Mouse (Mus musculus) gastrocnemius, adult 2 months (tissue): ENCODE measurements around the gene Tomm40. TPM values are rescaled to one million over a fixed set of nuclear protein-coding genes. Genes with fewer than 3 reads are reported as not detected.
A peak's percentile ranks its signal among the peaks of the same experiment; 100 is the strongest.

Source experiments
- DNase-seq: peaks from one replicate; pipeline ENCODE4 v3.0.0; 2022
- H3K27ac ChIP-seq: fragments of 200-600 bp; 2 replicates; pipeline ENCODE4 v1.8.1; 2022; ENCODE audit warnings: mild to moderate bottlenecking
- H3K4me3 ChIP-seq: fragments of 200-600 bp; 2 replicates; pipeline ENCODE4 v1.8.1; 2022; ENCODE audit warnings: mild to moderate bottlenecking, moderate library complexity
- CTCF ChIP-seq: fragments of 200-600 bp; IDR thresholded peaks from 2 replicates; pipeline ENCODE4 v1.8.1; 2022; ENCODE audit warnings: antibody characterized with exemption, mild to moderate bottlenecking, moderate library complexity
- intact Hi-C: fragments of 180-260 bp; cut with DNase I; formaldehyde crosslinking; loops from one replicate; pipeline ENCODE4 v1.15.1; 2025
- total RNA-seq, 2 experiments: library from RNA; stranded (reverse); gene quantifications; 2 replicates each; pipeline ENCODE4 v1.2.3; 2021

Gene Tomm40
- total RNA-seq, 2 experiments from 2014 or later: 41.0 to 52.4 TPM

GRCm38 (mm10) chr7:19741329-19742031 is 26.2 kb upstream of the Tomm40 start:
- Histone ChIP-seq H3K27ac (peak overlapping the region; percentile 20; the same call in 1 of the 2 replicates), H3K4me3 (no peak overlapping the region)
- intact Hi-C loops: no loop called here
- DNase-seq: no peak
- no peak for TF ChIP-seq CTCF

DNA sequence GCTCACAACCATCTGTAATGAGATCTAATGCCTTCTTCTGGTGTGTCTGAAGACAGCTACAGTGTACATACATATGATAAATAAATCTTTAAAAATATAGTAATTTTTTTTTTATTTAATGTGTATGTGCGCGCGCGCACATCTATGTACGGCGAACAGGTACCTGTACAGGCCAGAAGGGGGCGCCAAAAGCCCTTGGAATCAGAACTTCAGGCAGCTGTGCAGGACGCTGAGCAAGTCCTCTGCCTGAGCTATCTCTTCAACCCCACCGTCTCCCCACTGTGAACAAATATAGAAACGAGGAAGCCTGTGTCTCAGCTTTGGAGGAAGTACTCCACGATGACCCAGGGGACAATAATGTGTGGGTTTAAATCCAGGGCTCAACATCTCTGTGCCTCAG is 25.0 kb upstream of the Tomm40 start:
- intact Hi-C loops: no loop called here
- Histone ChIP-seq H3K4me3 (no peak overlapping the region), H3K27ac (no peak overlapping the region)
- no peak for DNase-seq
- peak; percentile 35 for TF ChIP-seq CTCF

GRCm38 (mm10) chr7:19738771-19739170 is 23.5 kb upstream of the Tomm40 start:
- no peak for DNase-seq
- peak; percentile 38; the same call in 1 of the 2 replicates for TF ChIP-seq CTCF
- Histone ChIP-seq H3K27ac (no peak overlapping the region), H3K4me3 (no peak overlapping the region)
- intact Hi-C loops: no loop called here

GRCm38 (mm10) chr7:19736389-19737057 is 21.3 kb upstream of the Tomm40 start:
- no peak overlapping the region for H3K27ac ChIP-seq
- no peak for DNase-seq
- no peak for TF ChIP-seq CTCF
- no peak overlapping the region for H3K4me3 ChIP-seq
- intact Hi-C loops: no loop called here

- no peak for DNase-seq
- no peak for TF ChIP-seq CTCF
- intact Hi-C loops: no loop called here
- Histone ChIP-seq H3K4me3 (no peak overlapping the region), H3K27ac (peak overlapping the region; percentile 28; the same call in 1 of the 2 replicates)
Measured at GRCm38 (mm10) chr7:19734178-19734666, 19.0 kb upstream of the Tomm40 start.

GRCm38 (mm10) chr7:19726541-19726940 is 11.3 kb upstream of the Tomm40 start:
- intact Hi-C loops: no loop called here
- H3K4me3 ChIP-seq: no peak overlapping the region

GRCm38 (mm10) chr7:19724167-19724566 is 8.9 kb upstream of the Tomm40 start:
- intact Hi-C loops: no loop called here
- no peak for DNase-seq
- Histone ChIP-seq H3K27ac (no peak overlapping the region), H3K4me3 (no peak overlapping the region)
- TF ChIP-seq CTCF: no peak

More at GRCm38 (mm10) chr7:19726541-19726940, 11.3 kb upstream of the Tomm40 start:
- TF ChIP-seq CTCF: no peak
- no peak for DNase-seq
- no peak overlapping the region for H3K27ac ChIP-seq

GRCm38 (mm10) chr7:19722754-19723195 is 7.5 kb upstream of the Tomm40 start:
- H3K4me3 ChIP-seq: no peak overlapping the region
- DNase-seq: peak; percentile 46
- TF ChIP-seq CTCF: no peak
- intact Hi-C loops: no loop called here
- peak overlapping the region; percentile 46 for H3K27ac ChIP-seq

GRCm38 (mm10) chr7:19719200-19719599 is 4.0 kb upstream of the Tomm40 start:
- TF ChIP-seq CTCF: no peak
- Histone ChIP-seq H3K4me3 (no peak overlapping the region), H3K27ac (no peak overlapping the region)
- intact Hi-C loops: no loop called here
- DNase-seq: no peak

DNA sequence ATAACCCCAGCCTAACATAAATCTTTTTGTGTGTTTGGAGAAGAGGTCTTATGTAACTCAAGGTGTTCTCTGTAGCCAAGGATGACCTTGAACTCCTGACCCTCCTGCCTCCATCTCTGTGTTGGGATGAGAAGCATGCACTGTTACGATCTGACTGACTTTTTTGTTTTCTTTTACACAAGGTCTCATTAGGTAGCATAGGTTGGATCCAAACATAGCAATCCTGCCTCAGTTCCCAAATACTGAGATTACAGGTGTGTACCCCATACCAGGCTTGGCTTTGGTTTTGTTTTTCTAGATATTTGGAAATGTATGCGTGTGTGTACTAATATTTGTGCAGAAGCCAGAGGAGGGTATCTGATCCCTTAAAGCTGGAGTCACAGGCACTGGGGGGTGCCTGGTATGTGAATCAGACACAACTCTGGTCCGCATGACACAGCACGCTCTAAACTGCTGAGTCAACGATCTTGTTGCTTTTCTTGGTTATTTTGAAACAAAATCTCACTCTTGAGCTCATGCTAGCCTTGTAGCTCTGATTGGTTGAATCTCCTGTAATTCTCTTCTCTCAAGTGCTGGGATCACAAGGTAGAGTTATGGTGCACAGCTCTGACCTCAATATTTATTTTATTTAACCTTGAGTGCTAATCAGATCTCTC is 3.2 kb upstream of the Tomm40 start:
- TF ChIP-seq CTCF: no peak
- Histone ChIP-seq H3K27ac (no peak overlapping the region), H3K4me3 (no peak overlapping the region)
- intact Hi-C loops: no loop called here
- no peak for DNase-seq

- TF ChIP-seq CTCF: no peak
- intact Hi-C loops: loop anchor here (2.0 kb wide), 1 partner anchor 31 kb away; no protein-coding TSS in a partner anchor
- DNase-seq: no peak
- H3K4me3 ChIP-seq: no peak overlapping the region
- H3K27ac ChIP-seq: no peak overlapping the region
Measured at GRCm38 (mm10) chr7:19717346-19717745, 2.1 kb upstream of the Tomm40 start.

DNA sequence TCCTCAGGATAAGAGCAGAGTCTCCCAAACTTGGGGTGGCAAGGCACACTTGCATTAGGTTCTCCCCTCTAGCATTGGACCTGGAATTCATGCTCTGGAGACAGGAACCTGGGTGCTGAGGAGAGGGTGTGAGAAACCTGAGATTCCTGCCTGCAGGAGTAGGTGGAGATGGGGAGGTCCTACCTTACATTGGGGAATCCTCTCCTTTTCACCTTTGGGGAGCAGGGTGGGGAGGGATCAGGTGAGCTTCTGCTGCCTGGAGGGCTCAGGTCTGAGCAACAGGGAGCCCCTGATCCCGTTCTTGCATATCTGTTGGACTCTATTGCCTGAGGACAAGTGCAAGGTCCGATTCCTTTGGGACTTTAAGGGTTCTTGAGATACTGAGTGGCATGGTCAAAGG is 1.6 kb upstream of the Tomm40 start:
- no peak for DNase-seq
- Histone ChIP-seq H3K4me3 (peak overlapping the region; percentile 67), H3K27ac (peak overlapping the region; percentile 93; the same call in 1 of the 2 replicates)
- intact Hi-C loops: loop anchor here (2.0 kb wide), 1 partner anchor 32 kb away; no protein-coding TSS in a partner anchor
- TF ChIP-seq CTCF: no peak

GRCm38 (mm10) chr7:19716055-19716682 is 931 bp upstream of the Tomm40 start:
- intact Hi-C loops: loop anchor here (2.0 kb wide), 1 partner anchor 33 kb away; no protein-coding TSS in a partner anchor
- DNase-seq: no peak
- H3K4me3 ChIP-seq: peak overlapping the region; percentile 67
- peak overlapping the region; percentile 93 for H3K27ac ChIP-seq
- TF ChIP-seq CTCF: no peak
